Mouse (Mus musculus) CH12.LX (cell line): ENCODE measurements around the gene Meox1. TPM values are rescaled to one million over a fixed set of nuclear protein-coding genes. Genes with fewer than 3 reads are reported as not detected.

Source experiments
- DNase-seq: peaks from one replicate; pipeline ENCODE4 v3.0.0-alpha.2; 2013; ENCODE audit errors: extremely low read depth
- H3K27ac ChIP-seq: 2 replicates; pipeline ENCODE4 v1.5.1; 2012; ENCODE audit warnings: low read depth, mild to moderate bottlenecking, control low read depth, moderate library complexity; ENCODE audit not compliant: insufficient read depth
- H3K27me3 ChIP-seq: replicated peaks from 2 replicates; pipeline ENCODE3; 2012; ENCODE audit warnings: inconsistent platforms
- H3K36me3 ChIP-seq, 2 experiments: replicated peaks in 1 of 2; 2 replicates each; pipeline versions ENCODE3 to v1.6.1; 2012; ENCODE audit warnings: inconsistent platforms in 1 of 2, low read length in 1 of 2, mild to moderate bottlenecking in 1 of 2, mixed read lengths in 1 of 2, moderate library complexity in 1 of 2; ENCODE audit not compliant: control insufficient read depth in 1 of 2, insufficient read depth in 1 of 2
- H3K4me1 ChIP-seq, 2 experiments: 2 replicates each; pipeline ENCODE4 v1.6.1; 2012; ENCODE audit warnings: inconsistent platforms in 1 of 2, moderate library complexity in 1 of 2; ENCODE audit not compliant: insufficient read depth in 2 of 2, control insufficient read depth in 1 of 2
- H3K4me2 ChIP-seq: 2 replicates; pipeline ENCODE4 v1.6.1; 2012; ENCODE audit warnings: low read depth, mild to moderate bottlenecking, control low read depth; ENCODE audit not compliant: poor library complexity, insufficient read depth, severe bottlenecking
- H3K4me3 ChIP-seq, 3 experiments: fragments of 150-350 bp in 1 of 3; sonication (generic) in 1 of 3; replicated peaks in 1 of 3; 2 replicates each; pipeline versions ENCODE3 to v1.5.1; 2011 to 2012; ENCODE audit warnings: low read depth in 2 of 3, low read length in 2 of 3, mild to moderate bottlenecking in 2 of 3, moderate library complexity in 2 of 3, control low read depth in 1 of 3, improper control_type of control experiment in 1 of 3, inconsistent platforms in 1 of 3, mixed read lengths in 1 of 3; ENCODE audit not compliant: poor library complexity in 1 of 3
- H3K79me2 ChIP-seq: replicated peaks from 2 replicates; pipeline ENCODE4 v1.6.1; 2012; ENCODE audit warnings: mild to moderate bottlenecking, moderate library complexity; ENCODE audit not compliant: control insufficient read depth, poor library complexity, insufficient read depth, severe bottlenecking; ENCODE audit errors: extremely low read depth
- H3K9ac ChIP-seq: 2 replicates; pipeline ENCODE4 v1.6.1; 2012; ENCODE audit warnings: low read depth, mild to moderate bottlenecking, control low read depth, moderate library complexity; ENCODE audit not compliant: insufficient read depth
- H3K9me3 ChIP-seq: replicated peaks from 2 replicates; pipeline ENCODE3; 2012; ENCODE audit warnings: low read length, inconsistent platforms, mixed read lengths
- CHD1 ChIP-seq: IDR thresholded peaks from 2 replicates; pipeline ENCODE4 v1.6.1; 2012; ENCODE audit warnings: low read depth, low read length, improper control_type of control experiment, inconsistent platforms
- CHD2 ChIP-seq: IDR thresholded peaks from 2 replicates; pipeline ENCODE4 v1.6.1; 2011; ENCODE audit warnings: low read length, improper control_type of control experiment
- CTCF ChIP-seq, 2 experiments: IDR thresholded peaks in 1 of 2; conservative IDR thresholded peaks in 1 of 2; 2 replicates each; pipeline ENCODE4 v1.5.1; 2011 to 2012; ENCODE audit warnings: low read depth in 2 of 2, low read length in 2 of 2, improper control_type of control experiment in 1 of 2, inconsistent platforms in 1 of 2, mild to moderate bottlenecking in 1 of 2, moderate library complexity in 1 of 2
- EP300 ChIP-seq: IDR thresholded peaks from 2 replicates; pipeline ENCODE4 v1.6.1; 2011; ENCODE audit warnings: low read length, improper control_type of control experiment
- GABPA ChIP-seq: IDR thresholded peaks from 2 replicates; pipeline ENCODE4 v1.6.1; 2012; ENCODE audit warnings: low read depth, low read length, improper control_type of control experiment, inconsistent platforms; ENCODE audit not compliant: insufficient replicate concordance
- HCFC1 ChIP-seq: IDR thresholded peaks from 2 replicates; pipeline ENCODE4 v1.6.1; 2012; ENCODE audit warnings: low read depth, mild to moderate bottlenecking, inconsistent platforms, low read length, improper control_type of control experiment
- JUN ChIP-seq: IDR thresholded peaks from 2 replicates; pipeline ENCODE4 v1.6.1; 2011; ENCODE audit warnings: low read depth, mild to moderate bottlenecking, low read length, improper control_type of control experiment, moderate library complexity; ENCODE audit not compliant: insufficient read depth
- JUND ChIP-seq: conservative IDR thresholded peaks from 2 replicates; pipeline ENCODE4 v1.6.1; 2011; ENCODE audit warnings: low read depth, low read length, improper control_type of control experiment
- MAFK ChIP-seq: IDR thresholded peaks from 2 replicates; pipeline ENCODE4 v1.6.1; 2011; ENCODE audit warnings: low read length, improper control_type of control experiment; ENCODE audit not compliant: insufficient replicate concordance
- MAX ChIP-seq: IDR thresholded peaks from 2 replicates; pipeline ENCODE4 v1.6.1; 2011; ENCODE audit warnings: low read length, improper control_type of control experiment
- MAZ ChIP-seq: IDR thresholded peaks from 2 replicates; pipeline ENCODE4 v1.6.1; 2012; ENCODE audit warnings: low read depth, mild to moderate bottlenecking, inconsistent platforms, low read length, improper control_type of control experiment, moderate library complexity
- NELFE ChIP-seq: IDR thresholded peaks from 2 replicates; pipeline ENCODE4 v1.6.1; 2011; ENCODE audit warnings: low read depth, low read length, improper control_type of control experiment
- NRF1 ChIP-seq: IDR thresholded peaks from 2 replicates; pipeline ENCODE4 v1.6.1; 2014; ENCODE audit warnings: low read depth, mild to moderate bottlenecking, inconsistent platforms, low read length, improper control_type of control experiment, moderate library complexity
- PAX5 ChIP-seq: IDR thresholded peaks from 2 replicates; pipeline ENCODE4 v1.6.1; 2012; ENCODE audit warnings: low read length, inconsistent platforms, mixed read lengths
- POLR2AphosphoS2 ChIP-seq: IDR thresholded peaks from 2 replicates; pipeline ENCODE4 v1.6.1; 2011; ENCODE audit warnings: low read depth, low read length, improper control_type of control experiment
- RAD21 ChIP-seq: IDR thresholded peaks from 2 replicates; pipeline ENCODE4 v1.6.1; 2011; ENCODE audit warnings: low read depth, mild to moderate bottlenecking, low read length, improper control_type of control experiment, moderate library complexity
- SMC3 ChIP-seq: IDR thresholded peaks from 2 replicates; pipeline ENCODE4 v1.6.1; 2011; ENCODE audit warnings: low read depth, low read length, improper control_type of control experiment
- TCF12 ChIP-seq: IDR thresholded peaks from 2 replicates; pipeline ENCODE4 v1.6.1; 2014; ENCODE audit warnings: low read depth, mild to moderate bottlenecking, inconsistent platforms, low read length, improper control_type of control experiment
- UBTF ChIP-seq: IDR thresholded peaks from 2 replicates; pipeline ENCODE4 v1.6.1; 2012; ENCODE audit warnings: low read depth, mild to moderate bottlenecking, inconsistent platforms, low read length, improper control_type of control experiment, moderate library complexity
- ZC3H11A ChIP-seq: IDR thresholded peaks from 2 replicates; pipeline ENCODE4 v1.6.1; 2012; ENCODE audit warnings: low read depth, mild to moderate bottlenecking, inconsistent platforms, low read length, improper control_type of control experiment
- dilution Hi-C: fragments of 300-500 bp; cut with MboI; formaldehyde crosslinking; loops from 2 replicates; pipeline ENCODE4 v1.14.3; 2020; ENCODE audit warnings: low sequenced_read_pairs; ENCODE audit not compliant: extremely low pct_unique_long_range_greater_than_20kb, extremely low pct_ligation_motif_present
- in situ Hi-C: fragments of 300-500 bp; cut with MboI; formaldehyde crosslinking; loops from 3 replicates; pipeline ENCODE4 v1.14.3; 2019; ENCODE audit warnings: low sequenced_read_pairs, low pct_ligation_motif_present, low pct_unique_long_range_greater_than_20kb, mixed read lengths
- polyA plus RNA-seq: library from polyadenylated mRNA; unstranded; fragments of >175 nt; gene quantifications from 2 replicates; pipeline ENCODE4 v1.2.1, GENCODE M21; 2012; ENCODE audit warnings: low read depth; ENCODE audit not compliant: insufficient read length
- total RNA-seq, 2 experiments: library from RNA; depleted of rRNA; stranded (reverse); fragments of 300-350 nt in 1 of 2; fragments of >200 nt in 1 of 2; gene quantifications; 2 replicates each; pipeline ENCODE4 v1.2.3; 2012 to 2014

Meox1 gene
- total RNA-seq (2012; rRNA removed) (not detected in 2 replicates), total RNA-seq (2014; rRNA removed) (not detected in 2 replicates), polyA plus RNA-seq (not detected in 2 replicates)

DNA sequence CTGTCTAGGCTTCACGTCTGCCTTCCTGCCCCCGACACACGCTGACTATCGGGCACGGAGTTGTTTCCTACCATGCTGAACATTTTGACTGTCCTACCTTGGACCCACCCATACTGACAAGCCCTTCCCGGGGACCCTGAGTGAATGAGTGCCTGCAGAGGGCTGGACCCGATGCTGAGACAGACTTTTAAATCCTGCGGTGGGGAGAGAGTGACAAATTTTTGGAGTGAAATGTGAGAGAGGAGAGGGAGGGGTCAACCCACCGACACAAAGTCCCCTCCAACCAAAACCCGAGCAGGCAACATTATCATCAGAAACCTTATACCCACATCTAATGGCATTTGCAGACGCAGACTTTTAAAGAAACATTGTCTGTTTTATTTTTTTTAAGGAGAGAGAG, at the start of gene Meox1:
Gene Meox1 (minus strand): TSS at position 171 of the 400 bp plus-strand sequence.
- peaks cover 8% of the 10 kb centered on the region for H3K9me3 ChIP-seq
- H3K36me3 ChIP-seq, result no peaks in the 10 kb centered on the region
- no peak within 1 kb of the TSS for H3K4me2 ChIP-seq
- no peaks in the 10 kb centered on the region; a peak in 1 of 4 replicates for H3K4me1 ChIP-seq
- dilution Hi-C loops (no loop called here), in situ Hi-C loops (no loop called here)
- H3K79me2 ChIP-seq, result no peaks in the 10 kb centered on the region
- H3K4me3 ChIP-seq, result no peak within 1 kb of the TSS
- no peak within 1 kb of the TSS for H3K27ac ChIP-seq
- peaks cover 55% of the 10 kb centered on the region for H3K27me3 ChIP-seq
- no peak within 1 kb of the TSS for H3K9ac ChIP-seq
- no peak for DNase-seq
- TF ChIP-seq MAFK, result no peak
- no peak for TF ChIP-seq NRF1
- TF ChIP-seq HCFC1, result no peak
- TF ChIP-seq MAX, result no peak
- no peak for TF ChIP-seq CTCF (conservative IDR thresholded peaks at IDR 0.05 in 1 of 2, IDR thresholded peaks at IDR 0.05 in 1 of 2; ENCODE audit: low read depth in 2 of 2, low read length in 2 of 2)
- TF ChIP-seq NELFE, result no peak
- no peak for TF ChIP-seq JUN
- TF ChIP-seq JUND, result no peak
- TF ChIP-seq SMC3, result no peak
- no peak for TF ChIP-seq MAZ
- TF ChIP-seq ZC3H11A, result no peak
- no peak for TF ChIP-seq EP300
- TF ChIP-seq CHD1, result no peak
- no peak for TF ChIP-seq CHD2
- TF ChIP-seq POLR2AphosphoS2, result no peak
- no peak for TF ChIP-seq GABPA
- TF ChIP-seq RAD21, result no peak
- TF ChIP-seq PAX5, result no peak

DNA sequence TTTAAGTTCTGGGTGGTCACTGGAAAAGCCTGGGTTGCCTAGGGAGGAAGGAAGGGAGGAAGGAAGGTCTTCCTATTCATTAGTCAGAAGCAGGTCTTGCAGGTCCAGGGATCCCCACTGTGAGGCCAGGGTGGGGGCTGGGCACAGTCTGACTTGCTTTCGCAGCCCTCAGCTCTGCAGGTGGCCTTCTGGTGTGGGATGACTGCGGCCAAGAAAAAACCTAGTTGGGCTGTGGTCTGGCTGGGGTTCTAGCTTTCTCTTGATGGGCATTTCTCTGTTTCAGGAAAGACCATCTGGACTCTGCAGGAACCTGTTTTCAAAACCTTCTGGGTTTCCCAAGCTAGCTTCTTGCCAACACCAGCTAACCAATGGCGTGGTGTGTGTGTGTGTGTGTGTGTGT, 48.9 kb upstream of the Meox1 start:
- H3K27me3 ChIP-seq, result peaks cover 42% of the 10 kb centered on the region
- dilution Hi-C loops, result no loop called here
- TF ChIP-seq UBTF (no peak), TCF12 (0 out of 2 replicates have a peak, but pooled peaks have one; percentile 21), CHD2 (peak; percentile 39; the same call in 1 of the 2 replicates)
- TF ChIP-seq, all 38 proteins: peak for 2
- H3K4me2 ChIP-seq, result no peak overlapping the region
- H3K36me3 ChIP-seq, result no peaks in the 10 kb centered on the region
- H3K9me3 ChIP-seq, result peaks cover 11% of the 10 kb centered on the region
- peaks cover 0 to 4% of the 10 kb centered on the region in 2 experiments; a peak in 2 of 4 replicates for H3K4me1 ChIP-seq
- H3K27ac ChIP-seq, result no peak overlapping the region
- H3K79me2 ChIP-seq, result no peaks in the 10 kb centered on the region
- H3K4me3 ChIP-seq, result no peak overlapping the region
- DNase-seq, result no peak
- no peak overlapping the region for H3K9ac ChIP-seq
- in situ Hi-C loops, result no loop called here
